Mouse (Mus musculus) MEL (cell line): ENCODE results near the gene Tekt4. TPM values are rescaled to one million over a fixed set of nuclear protein-coding genes. Genes with fewer than 3 reads are reported as not detected.

Experiments
- DNase-seq: peaks from one replicate; pipeline ENCODE4 v3.0.0; 2011; ENCODE audit warnings: low read depth, low spot score
- H3K27ac ChIP-seq: 2 replicates; pipeline ENCODE4 v1.5.1; 2012; ENCODE audit warnings: low read depth, mild to moderate bottlenecking, control low read depth, low read length, moderate library complexity; ENCODE audit not compliant: control insufficient read depth
- H3K27me3 ChIP-seq, 2 experiments: fragments of 150-350 bp in 1 of 2; sonication (generic) in 1 of 2; 2 replicates each; pipeline ENCODE4 v1.6.1; 2012; ENCODE audit warnings: low read length in 2 of 2, mild to moderate bottlenecking in 2 of 2, improper control_type of control experiment in 1 of 2, moderate library complexity in 1 of 2; ENCODE audit not compliant: insufficient read depth in 2 of 2, control insufficient read depth in 1 of 2
- H3K36me3 ChIP-seq, 2 experiments: 2 replicates each; pipeline ENCODE4 v1.6.1; 2012 to 2014; ENCODE audit warnings: low read length in 2 of 2, improper control_type of control experiment in 1 of 2, inconsistent platforms in 1 of 2, mild to moderate bottlenecking in 1 of 2; ENCODE audit not compliant: insufficient read depth in 2 of 2, control insufficient read depth in 1 of 2
- H3K4me1 ChIP-seq, 2 experiments: fragments of 150-350 bp in 1 of 2; sonication (generic) in 1 of 2; 2 replicates each; pipeline ENCODE4 v1.6.1; 2012; ENCODE audit warnings: low read length in 2 of 2, improper control_type of control experiment in 1 of 2, mild to moderate bottlenecking in 1 of 2; ENCODE audit not compliant: insufficient read depth in 2 of 2, control insufficient read depth in 1 of 2
- H3K4me3 ChIP-seq, 2 experiments: fragments of 150-350 bp in 1 of 2; sonication (generic) in 1 of 2; 2 replicates each; pipeline ENCODE4 v1.5.1; 2012; ENCODE audit warnings: low read depth in 2 of 2, low read length in 2 of 2, mild to moderate bottlenecking in 2 of 2, moderate library complexity in 2 of 2, control low read depth in 1 of 2, improper control_type of control experiment in 1 of 2; ENCODE audit not compliant: control insufficient read depth in 1 of 2, insufficient read depth in 1 of 2
- H3K79me2 ChIP-seq: 2 replicates; pipeline ENCODE4 v1.6.1; 2012; ENCODE audit warnings: mild to moderate bottlenecking, low read length, moderate library complexity; ENCODE audit not compliant: control insufficient read depth, poor library complexity, insufficient read depth
- H3K9ac ChIP-seq: 2 replicates; pipeline ENCODE4 v1.6.1; 2012; ENCODE audit warnings: low read depth, mild to moderate bottlenecking, control low read depth, low read length, moderate library complexity; ENCODE audit not compliant: control insufficient read depth, poor library complexity, severe bottlenecking
- H3K9me3 ChIP-seq: fragments of 150-350 bp; sonication (generic); replicated peaks from 2 replicates; pipeline ENCODE4 v1.6.1; 2012; ENCODE audit warnings: mild to moderate bottlenecking, low read length, improper control_type of control experiment, moderate library complexity; ENCODE audit not compliant: insufficient read depth
- BHLHE40 ChIP-seq: IDR thresholded peaks from 2 replicates; pipeline ENCODE4 v1.6.1; 2012; ENCODE audit warnings: low read depth, mild to moderate bottlenecking, inconsistent platforms, low read length, improper control_type of control experiment, borderline replicate concordance
- CHD1 ChIP-seq: IDR thresholded peaks from 2 replicates; pipeline ENCODE4 v1.6.1; 2012; ENCODE audit warnings: low read depth, mild to moderate bottlenecking, inconsistent platforms, low read length, improper control_type of control experiment
- CHD2 ChIP-seq: IDR thresholded peaks from 2 replicates; pipeline ENCODE4 v1.6.1; 2011; ENCODE audit warnings: low read length, improper control_type of control experiment
- ETS1 ChIP-seq: IDR thresholded peaks from 2 replicates; pipeline ENCODE4 v1.6.1; 2012; ENCODE audit warnings: low read depth, mild to moderate bottlenecking, inconsistent platforms, low read length, improper control_type of control experiment, moderate library complexity
- GABPA ChIP-seq: IDR thresholded peaks from 2 replicates; pipeline ENCODE4 v1.6.1; 2012; ENCODE audit warnings: low read depth, mild to moderate bottlenecking, inconsistent platforms, low read length, improper control_type of control experiment, moderate library complexity
- HCFC1 ChIP-seq: IDR thresholded peaks from 2 replicates; pipeline ENCODE4 v1.6.1; 2012; ENCODE audit warnings: low read depth, mild to moderate bottlenecking, inconsistent platforms, low read length, improper control_type of control experiment, moderate library complexity
- JUND ChIP-seq: IDR thresholded peaks from 2 replicates; pipeline ENCODE4 v1.6.1; 2011; ENCODE audit warnings: low read depth, mild to moderate bottlenecking, improper control_type of control experiment, low read length
- KAT2A ChIP-seq: conservative IDR thresholded peaks from 2 replicates; pipeline ENCODE4 v1.6.1; 2012; ENCODE audit warnings: low read depth, low read length, improper control_type of control experiment, inconsistent platforms
- MAFK ChIP-seq: IDR thresholded peaks from 2 replicates; pipeline ENCODE4 v1.6.1; 2011; ENCODE audit warnings: low read depth, mild to moderate bottlenecking, low read length, improper control_type of control experiment, borderline replicate concordance
- MAZ ChIP-seq: IDR thresholded peaks from 2 replicates; pipeline ENCODE4 v1.6.1; 2012; ENCODE audit warnings: low read depth, mild to moderate bottlenecking, inconsistent platforms, low read length, improper control_type of control experiment
- MXI1 ChIP-seq: IDR thresholded peaks from 2 replicates; pipeline ENCODE4 v1.6.1; 2011; ENCODE audit warnings: mild to moderate bottlenecking, low read depth, low read length, improper control_type of control experiment
- MYC ChIP-seq: IDR thresholded peaks from 2 replicates; pipeline ENCODE4 v1.6.1; 2011; ENCODE audit warnings: low read depth, mild to moderate bottlenecking, low read length, improper control_type of control experiment, moderate library complexity
- NELFE ChIP-seq: IDR thresholded peaks from 2 replicates; pipeline ENCODE4 v1.6.1; 2011; ENCODE audit warnings: low read depth, low read length, improper control_type of control experiment
- NRF1 ChIP-seq: IDR thresholded peaks from 2 replicates; pipeline ENCODE4 v1.6.1; 2014; ENCODE audit warnings: low read depth, mild to moderate bottlenecking, inconsistent platforms, low read length, improper control_type of control experiment, moderate library complexity; ENCODE audit not compliant: poor library complexity, insufficient read depth, severe bottlenecking
- POLR2A ChIP-seq, 2 experiments: IDR thresholded peaks; 2 replicates each; pipeline ENCODE4 v1.6.1; 2011 to 2012; ENCODE audit warnings: low read length in 2 of 2, mild to moderate bottlenecking in 2 of 2, control low read depth in 1 of 2, improper control_type of control experiment in 1 of 2, low read depth in 1 of 2, moderate library complexity in 1 of 2; ENCODE audit not compliant: control insufficient read depth in 1 of 2, insufficient read depth in 1 of 2, poor library complexity in 1 of 2
- RAD21 ChIP-seq: IDR thresholded peaks from 2 replicates; pipeline ENCODE4 v1.6.1; 2011; ENCODE audit warnings: mild to moderate bottlenecking, low read depth, low read length, improper control_type of control experiment
- RCOR1 ChIP-seq: IDR thresholded peaks from 2 replicates; pipeline ENCODE4 v1.6.1; 2012; ENCODE audit warnings: low read depth, mild to moderate bottlenecking, inconsistent platforms, low read length, improper control_type of control experiment
- SMC3 ChIP-seq: IDR thresholded peaks from 2 replicates; pipeline ENCODE4 v1.6.1; 2011; ENCODE audit warnings: low read depth, low read length, improper control_type of control experiment
- TCF12 ChIP-seq: IDR thresholded peaks from 2 replicates; pipeline ENCODE4 v1.6.1; 2014; ENCODE audit warnings: low read depth, mild to moderate bottlenecking, inconsistent platforms, low read length, improper control_type of control experiment, moderate library complexity
- UBTF ChIP-seq: IDR thresholded peaks from 2 replicates; pipeline ENCODE4 v1.6.1; 2012; ENCODE audit warnings: low read depth, mild to moderate bottlenecking, inconsistent platforms, low read length, improper control_type of control experiment, moderate library complexity, borderline replicate concordance; ENCODE audit not compliant: insufficient read depth
- ZC3H11A ChIP-seq: IDR thresholded peaks from 2 replicates; pipeline ENCODE4 v1.6.1; 2012; ENCODE audit warnings: low read depth, mild to moderate bottlenecking, inconsistent platforms, low read length, improper control_type of control experiment
- polyA plus RNA-seq, 2 experiments: library from polyadenylated mRNA; stranded (reverse) in 1 of 2; unstranded in 1 of 2; fragments of >175 nt in 1 of 2; fragments of >200 nt in 1 of 2; gene quantifications; 2 replicates each; pipeline versions ENCODE4 v1.2.1 to v1.2.4; 2012; ENCODE audit warnings: low replicate concordance in 2 of 2, low read depth in 1 of 2; ENCODE audit not compliant: insufficient read length in 2 of 2, insufficient read depth in 1 of 2, missing spikeins in 1 of 2
- total RNA-seq: library from RNA; depleted of rRNA; stranded (reverse); fragments of 300-350 nt; gene quantifications from 2 replicates; pipeline ENCODE4 v1.2.3, GENCODE M21; 2012

Gene Tekt4
- total and polyA plus RNA-seq, 3 experiments: not detected

GRCm38 (mm10) chr17:25442889-25443288 is 11.5 kb upstream of the Tekt4 start:
- H3K27me3 ChIP-seq: peaks cover 4 to 7% of the 10 kb centered on the region in 2 experiments

GRCm38 (mm10) chr17:25445074-25445473 is 9.3 kb upstream of the Tekt4 start:
- Histone ChIP-seq H3K9ac (no peak overlapping the region), H3K9me3 (no peaks in the 10 kb centered on the region), H3K4me3 (no peak overlapping the region), H3K4me1 (no peaks in the 10 kb centered on the region), H3K27ac (no peak overlapping the region), H3K27me3 (peaks cover 4 to 7% of the 10 kb centered on the region in 2 experiments), H3K79me2 (no peaks in the 10 kb centered on the region), H3K36me3 (no peaks in the 10 kb centered on the region)
- DNase-seq: no peak
- no peak for TF ChIP-seq ETS1
- no peak for TF ChIP-seq MAFK
- TF ChIP-seq ZC3H11A: no peak

More at GRCm38 (mm10) chr17:25442889-25443288, 11.5 kb upstream of the Tekt4 start:
- Histone ChIP-seq H3K79me2 (no peaks in the 10 kb centered on the region), H3K4me3 (no peak overlapping the region), H3K9ac (no peak overlapping the region), H3K9me3 (no peaks in the 10 kb centered on the region), H3K36me3 (no peaks in the 10 kb centered on the region), H3K4me1 (no peaks in the 10 kb centered on the region), H3K27ac (no peak overlapping the region)
- no peak for TF ChIP-seq CHD1
- no peak for TF ChIP-seq CHD2
- TF ChIP-seq MAZ: no peak
- TF ChIP-seq TCF12: no peak
- no peak for TF ChIP-seq BHLHE40
- TF ChIP-seq RAD21: no peak
- TF ChIP-seq ETS1: no peak
- TF ChIP-seq GABPA: no peak
- no peak for TF ChIP-seq POLR2A (IDR thresholded peaks at IDR 0.05; ENCODE audit: control insufficient read depth in 1 of 2, insufficient read depth in 1 of 2, low read depth in 1 of 2, low read length in 2 of 2, poor library complexity in 1 of 2)
- TF ChIP-seq RCOR1: no peak
- no peak for TF ChIP-seq MXI1
- TF ChIP-seq NELFE: no peak
- TF ChIP-seq KAT2A: no peak
- TF ChIP-seq NRF1: no peak
- TF ChIP-seq SMC3: no peak
- no peak for TF ChIP-seq JUND
- no peak for TF ChIP-seq MYC
- no peak for TF ChIP-seq HCFC1
- no peak for TF ChIP-seq UBTF
- no peak for DNase-seq
